Mouse (Mus musculus): ENCODE measurements around the gene Sorbs1. TPM values are rescaled to one million over a fixed set of nuclear protein-coding genes. Genes with fewer than 3 reads are reported as not detected.

The Sorbs1 gene
- polyA plus RNA-seq, 1 experiment from 2014 or later: 97.2 TPM

DNA sequence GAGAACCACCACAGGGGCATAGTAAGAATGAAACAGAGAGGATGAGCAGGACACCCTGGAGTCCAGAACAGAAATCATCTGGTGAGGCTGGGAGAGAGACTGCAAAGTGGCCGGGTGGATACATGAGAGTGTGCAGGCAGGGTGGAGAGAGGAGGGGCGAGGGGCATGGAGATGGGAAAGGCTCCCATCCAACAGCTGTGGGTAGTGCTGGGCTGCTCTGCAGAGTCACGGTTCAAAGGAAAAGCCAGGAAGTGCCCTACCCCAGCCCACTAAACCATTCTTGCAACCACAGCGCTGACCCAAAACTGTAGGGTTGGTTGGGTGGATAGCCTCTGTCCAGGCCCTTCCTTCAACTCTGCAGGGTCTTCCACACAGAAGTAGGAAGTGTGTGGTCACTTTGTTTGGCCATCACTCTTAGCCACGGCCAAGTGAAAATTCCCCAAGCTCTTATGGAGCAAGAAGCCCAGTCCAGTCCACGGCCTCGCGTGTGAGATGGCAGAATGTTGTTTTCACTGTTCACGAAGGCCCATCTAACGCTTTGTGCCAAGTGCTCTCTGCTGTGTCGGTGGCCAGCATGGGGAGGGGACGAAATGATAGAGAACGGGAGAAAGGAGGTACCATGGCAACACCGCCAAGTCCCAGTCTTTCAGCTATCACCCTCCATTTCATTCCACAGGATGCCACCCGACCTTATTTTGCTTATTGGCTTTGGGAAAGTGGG is 203.0 kb downstream of the Sorbs1 start:
- no peak for DNase-seq (ENCODE audit: low spot score)
- H3K9me3 ChIP-seq (ENCODE audit: control insufficient read depth, low read length): no peaks in the 10 kb centered on the region
- 84% methylated on average over 15 of the region's 15 CpGs for WGBS
- no peak for ATAC-seq (ENCODE audit: low FRiP score)
- H3K4me2 ChIP-seq (replicated peaks; ENCODE audit: low read depth, low read length): no peak overlapping the region
- no peaks in the 10 kb centered on the region for H3K4me1 ChIP-seq (replicated peaks; ENCODE audit: control insufficient read depth, insufficient read depth, low read length)
- H3K9ac ChIP-seq (ENCODE audit: low read depth, low read length): no peak overlapping the region
- H3K36me3 ChIP-seq (ENCODE audit: control insufficient read depth, insufficient read depth, low read length): no peaks in the 10 kb centered on the region
- H3K27me3 ChIP-seq (ENCODE audit: control insufficient read depth, insufficient read depth, low read length): no peaks in the 10 kb centered on the region
- no peak overlapping the region for H3K27ac ChIP-seq (ENCODE audit: low read depth, low read length)
- H3K4me3 ChIP-seq (ENCODE audit: low read depth, low read length): no peak overlapping the region

DNA sequence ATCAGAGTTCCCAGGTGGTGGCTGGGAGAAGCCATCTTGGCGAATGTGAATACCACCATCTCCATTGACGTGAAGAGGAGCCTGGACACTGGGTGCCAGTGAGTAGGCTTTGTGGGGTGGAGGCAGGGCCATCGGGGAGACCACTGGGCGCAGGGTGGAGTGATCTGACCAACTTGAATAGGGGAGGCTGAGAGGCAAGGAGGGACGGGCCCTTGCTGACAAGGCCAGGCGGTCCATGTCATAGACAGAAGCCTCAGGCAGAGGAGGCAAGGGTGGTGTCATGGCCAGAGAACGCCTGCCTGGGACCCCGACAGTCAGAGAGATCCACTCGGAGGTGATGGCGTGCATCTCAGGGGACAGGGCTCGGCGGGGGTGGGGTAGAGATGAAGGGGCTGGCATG is 203.7 kb downstream of the Sorbs1 start:
- Histone ChIP-seq H3K9me3 (ENCODE audit: control insufficient read depth, low read length) (no peaks in the 10 kb centered on the region), H3K4me2 (replicated peaks; ENCODE audit: low read depth, low read length) (no peak overlapping the region), H3K4me3 (ENCODE audit: low read depth, low read length) (no peak overlapping the region), H3K36me3 (ENCODE audit: control insufficient read depth, insufficient read depth, low read length) (no peaks in the 10 kb centered on the region), H3K4me1 (replicated peaks; ENCODE audit: control insufficient read depth, insufficient read depth, low read length) (no peaks in the 10 kb centered on the region), H3K9ac (ENCODE audit: low read depth, low read length) (no peak overlapping the region), H3K27ac (ENCODE audit: low read depth, low read length) (no peak overlapping the region), H3K27me3 (ENCODE audit: control insufficient read depth, insufficient read depth, low read length) (no peaks in the 10 kb centered on the region)
- DNase-seq (ENCODE audit: low spot score): no peak
- WGBS: 92% methylated on average over 12 of the region's 12 CpGs
- ATAC-seq (ENCODE audit: low FRiP score): no peak

GRCm38 (mm10) chr19:40307550-40307949 is 206.0 kb downstream of the Sorbs1 start:
- no peaks in the 10 kb centered on the region for H3K4me1 ChIP-seq (replicated peaks; ENCODE audit: control insufficient read depth, insufficient read depth, low read length)
- no peaks in the 10 kb centered on the region for H3K27me3 ChIP-seq (ENCODE audit: control insufficient read depth, insufficient read depth, low read length)
- no peak overlapping the region for H3K9ac ChIP-seq (ENCODE audit: low read depth, low read length)
- 88% methylated on average over 7 of the region's 7 CpGs for WGBS
- H3K4me2 ChIP-seq (replicated peaks; ENCODE audit: low read depth, low read length): no peak overlapping the region
- no peak for DNase-seq (ENCODE audit: low spot score)
- no peaks in the 10 kb centered on the region for H3K9me3 ChIP-seq (ENCODE audit: control insufficient read depth, low read length)
- no peak overlapping the region for H3K4me3 ChIP-seq (ENCODE audit: low read depth, low read length)
- no peak overlapping the region for H3K27ac ChIP-seq (ENCODE audit: low read depth, low read length)
- H3K36me3 ChIP-seq (ENCODE audit: control insufficient read depth, insufficient read depth, low read length): no peaks in the 10 kb centered on the region
- no peak for ATAC-seq (ENCODE audit: low FRiP score)

DNA sequence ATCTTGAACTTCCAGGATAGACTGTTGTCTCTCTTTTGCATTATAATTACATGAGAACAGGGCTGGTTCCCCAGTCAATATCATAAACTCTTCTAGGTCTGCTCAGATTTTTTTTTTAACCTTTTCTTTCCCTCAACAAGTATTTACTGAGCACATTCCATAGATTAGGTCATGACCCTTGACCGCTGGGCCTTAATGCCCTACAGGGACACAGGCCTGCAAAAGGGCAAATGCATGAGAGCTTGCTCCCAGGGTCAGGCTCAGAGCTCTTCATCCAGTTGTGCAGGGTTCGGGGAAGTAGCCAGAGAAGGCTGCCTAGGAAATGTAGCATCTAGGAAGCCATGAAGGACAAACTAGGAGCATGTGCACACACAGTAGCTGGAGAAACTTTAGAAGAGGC is 206.9 kb downstream of the Sorbs1 start:
- Histone ChIP-seq H3K4me3 (ENCODE audit: low read depth, low read length) (no peak overlapping the region), H3K27me3 (ENCODE audit: control insufficient read depth, insufficient read depth, low read length) (no peaks in the 10 kb centered on the region), H3K9ac (ENCODE audit: low read depth, low read length) (no peak overlapping the region), H3K27ac (ENCODE audit: low read depth, low read length) (no peak overlapping the region), H3K9me3 (ENCODE audit: control insufficient read depth, low read length) (no peaks in the 10 kb centered on the region), H3K36me3 (ENCODE audit: control insufficient read depth, insufficient read depth, low read length) (no peaks in the 10 kb centered on the region), H3K4me1 (replicated peaks; ENCODE audit: control insufficient read depth, insufficient read depth, low read length) (no peaks in the 10 kb centered on the region), H3K4me2 (replicated peaks; ENCODE audit: low read depth, low read length) (no peak overlapping the region)
- DNase-seq (ENCODE audit: low spot score) (no peak), ATAC-seq (ENCODE audit: low FRiP score) (no peak)
- WGBS: 51% methylated on average over 2 of the region's 2 CpGs

GRCm38 (mm10) chr19:40305456-40305855 is 208.1 kb downstream of the Sorbs1 start:
- Histone ChIP-seq H3K36me3 (ENCODE audit: control insufficient read depth, insufficient read depth, low read length) (no peaks in the 10 kb centered on the region), H3K4me3 (ENCODE audit: low read depth, low read length) (no peak overlapping the region), H3K27ac (ENCODE audit: low read depth, low read length) (no peak overlapping the region), H3K27me3 (ENCODE audit: control insufficient read depth, insufficient read depth, low read length) (no peaks in the 10 kb centered on the region), H3K9ac (ENCODE audit: low read depth, low read length) (no peak overlapping the region), H3K4me2 (replicated peaks; ENCODE audit: low read depth, low read length) (no peak overlapping the region), H3K9me3 (ENCODE audit: control insufficient read depth, low read length) (no peaks in the 10 kb centered on the region), H3K4me1 (replicated peaks; ENCODE audit: control insufficient read depth, insufficient read depth, low read length) (no peaks in the 10 kb centered on the region)
- ATAC-seq (ENCODE audit: low FRiP score) (no peak), DNase-seq (ENCODE audit: low spot score) (no peak)
- 77% methylated on average over 7 of the region's 7 CpGs for WGBS

DNA sequence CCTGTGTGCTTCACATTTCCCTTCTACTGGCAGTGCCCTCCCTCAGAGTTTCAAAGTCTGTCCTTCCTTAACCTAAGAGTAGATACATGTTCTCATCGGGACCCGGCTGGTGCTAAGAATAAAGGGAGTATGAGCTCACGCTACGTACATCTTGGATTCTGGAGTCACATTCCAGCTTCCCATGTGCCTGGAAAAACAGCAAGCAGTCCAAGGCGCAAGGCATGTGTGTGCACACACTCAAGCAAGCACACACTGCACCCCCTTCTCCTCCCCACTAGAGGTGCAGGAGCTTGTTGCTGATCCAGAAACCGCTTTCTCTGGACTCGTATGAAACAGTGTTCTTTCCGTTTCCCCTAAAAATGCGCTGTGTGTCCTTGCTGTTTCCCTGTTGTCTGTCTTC is 210.7 kb downstream of the Sorbs1 start:
- Histone ChIP-seq H3K4me2 (replicated peaks; ENCODE audit: low read depth, low read length) (no peak overlapping the region), H3K9ac (ENCODE audit: low read depth, low read length) (no peak overlapping the region), H3K9me3 (ENCODE audit: control insufficient read depth, low read length) (no peaks in the 10 kb centered on the region), H3K4me3 (ENCODE audit: low read depth, low read length) (no peak overlapping the region), H3K36me3 (ENCODE audit: control insufficient read depth, insufficient read depth, low read length) (no peaks in the 10 kb centered on the region), H3K27ac (ENCODE audit: low read depth, low read length) (no peak overlapping the region), H3K4me1 (replicated peaks; ENCODE audit: control insufficient read depth, insufficient read depth, low read length) (no peaks in the 10 kb centered on the region), H3K27me3 (ENCODE audit: control insufficient read depth, insufficient read depth, low read length) (no peaks in the 10 kb centered on the region)
- ATAC-seq (ENCODE audit: low FRiP score) (no peak), DNase-seq (ENCODE audit: low spot score) (no peak)
- WGBS: 86% methylated on average over 9 of the region's 9 CpGs

DNA sequence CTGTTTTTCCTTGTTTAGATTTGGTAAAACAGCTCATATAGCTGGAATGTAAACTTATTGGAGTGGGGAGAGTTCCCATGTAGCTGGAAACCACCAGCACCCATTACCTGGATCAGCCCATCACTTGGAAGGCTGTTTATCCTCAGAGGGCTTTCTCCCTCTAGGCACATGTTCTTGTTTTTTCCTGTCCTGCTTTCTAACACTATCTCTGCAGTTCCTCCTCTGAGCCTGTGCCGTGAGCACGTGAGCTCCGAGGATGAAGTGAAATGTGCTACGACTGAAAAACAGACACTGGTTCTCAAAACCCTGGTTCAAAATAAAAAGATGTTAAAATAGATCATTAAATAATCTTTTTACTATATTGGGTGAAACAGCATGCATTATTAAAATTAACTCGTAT is 211.1 kb downstream of the Sorbs1 start:
- Histone ChIP-seq H3K4me2 (replicated peaks; ENCODE audit: low read depth, low read length) (no peak overlapping the region), H3K4me3 (ENCODE audit: low read depth, low read length) (no peak overlapping the region), H3K27ac (ENCODE audit: low read depth, low read length) (no peak overlapping the region), H3K36me3 (ENCODE audit: control insufficient read depth, insufficient read depth, low read length) (no peaks in the 10 kb centered on the region), H3K4me1 (replicated peaks; ENCODE audit: control insufficient read depth, insufficient read depth, low read length) (no peaks in the 10 kb centered on the region), H3K27me3 (ENCODE audit: control insufficient read depth, insufficient read depth, low read length) (no peaks in the 10 kb centered on the region), H3K9me3 (ENCODE audit: control insufficient read depth, low read length) (no peaks in the 10 kb centered on the region), H3K9ac (ENCODE audit: low read depth, low read length) (no peak overlapping the region)
- 90% methylated on average over 5 of the region's 5 CpGs for WGBS
- DNase-seq (ENCODE audit: low spot score) (no peak), ATAC-seq (ENCODE audit: low FRiP score) (no peak)

DNA sequence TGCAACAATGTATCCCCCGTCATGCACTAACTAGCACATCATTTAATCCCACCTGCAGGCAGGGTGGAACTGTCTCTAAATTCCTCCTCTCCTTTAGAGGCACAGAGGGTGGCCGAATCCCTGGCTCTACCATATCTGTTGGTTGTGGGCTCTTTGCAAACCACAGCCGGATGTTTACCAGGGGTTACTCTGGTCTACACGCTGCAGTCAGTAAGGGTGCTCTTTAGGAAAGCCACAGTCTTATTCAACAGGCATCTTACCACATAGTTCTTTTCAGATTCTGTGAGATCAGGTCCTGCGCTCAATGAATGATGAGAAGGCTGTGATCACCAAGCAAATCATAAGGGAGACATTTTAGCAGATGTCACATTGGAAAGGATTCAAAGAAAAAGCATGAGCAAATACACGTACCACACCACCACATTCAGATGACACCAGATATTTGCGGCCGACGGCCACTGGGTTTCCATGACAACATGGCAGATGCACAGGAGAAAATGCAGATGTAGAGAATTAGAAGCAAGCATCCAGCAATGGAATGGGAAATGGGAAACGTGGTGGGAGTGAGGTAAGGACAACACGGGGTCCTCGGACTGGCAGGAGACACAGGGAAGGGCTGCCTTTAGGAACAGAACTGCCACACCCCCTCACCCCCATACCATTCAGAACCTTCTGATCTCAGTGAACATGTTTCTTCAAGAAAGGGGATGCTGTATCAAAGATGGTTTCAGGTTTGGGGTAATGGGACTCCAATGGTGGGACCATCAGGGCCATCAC is 213.4 kb downstream of the Sorbs1 start:
- no peak overlapping the region for H3K9ac ChIP-seq (ENCODE audit: low read depth, low read length)
- no peaks in the 10 kb centered on the region for H3K4me1 ChIP-seq (replicated peaks; ENCODE audit: control insufficient read depth, insufficient read depth, low read length)
- no peak for ATAC-seq (ENCODE audit: low FRiP score)
- H3K27ac ChIP-seq (ENCODE audit: low read depth, low read length): no peak overlapping the region
- no peak for DNase-seq (ENCODE audit: low spot score)
- no peaks in the 10 kb centered on the region for H3K27me3 ChIP-seq (ENCODE audit: control insufficient read depth, insufficient read depth, low read length)
- no peak overlapping the region for H3K4me2 ChIP-seq (replicated peaks; ENCODE audit: low read depth, low read length)
- no peak overlapping the region for H3K4me3 ChIP-seq (ENCODE audit: low read depth, low read length)
- H3K9me3 ChIP-seq (ENCODE audit: control insufficient read depth, low read length): no peaks in the 10 kb centered on the region
- 86% methylated on average over 12 of the region's 12 CpGs for WGBS
- no peaks in the 10 kb centered on the region for H3K36me3 ChIP-seq (ENCODE audit: control insufficient read depth, insufficient read depth, low read length)

- Histone ChIP-seq H3K4me2 (replicated peaks; ENCODE audit: low read depth, low read length) (no peak overlapping the region), H3K27me3 (ENCODE audit: control insufficient read depth, insufficient read depth, low read length) (no peaks in the 10 kb centered on the region), H3K36me3 (ENCODE audit: control insufficient read depth, insufficient read depth, low read length) (no peaks in the 10 kb centered on the region), H3K9ac (ENCODE audit: low read depth, low read length) (no peak overlapping the region), H3K27ac (ENCODE audit: low read depth, low read length) (no peak overlapping the region), H3K9me3 (ENCODE audit: control insufficient read depth, low read length) (no peaks in the 10 kb centered on the region), H3K4me1 (replicated peaks; ENCODE audit: control insufficient read depth, insufficient read depth, low read length) (no peaks in the 10 kb centered on the region), H3K4me3 (ENCODE audit: low read depth, low read length) (no peak overlapping the region)
- WGBS: 82% methylated on average over 6 of the region's 6 CpGs
- ATAC-seq (ENCODE audit: low FRiP score) (no peak), DNase-seq (ENCODE audit: low spot score) (no peak)
Measured at GRCm38 (mm10) chr19:40299182-40299581, 214.4 kb downstream of the Sorbs1 start.

Measured in hindbrain, embryonic 11.5 days (tissue).